Mouse (Mus musculus) G1E (cell line): ENCODE measurements around the gene Spock2.

Experiments used
- CTCF ChIP-seq: IDR thresholded peaks from 2 replicates; pipeline ENCODE4 v1.5.1; 2012; ENCODE audit warnings: low read depth, low read length, inconsistent platforms, mixed read lengths
- POLR2AphosphoS5 ChIP-seq: IDR thresholded peaks from 2 replicates; pipeline ENCODE4 v1.6.1; 2012; ENCODE audit warnings: low read depth, low read length, inconsistent platforms; ENCODE audit not compliant: insufficient replicate concordance

DNA sequence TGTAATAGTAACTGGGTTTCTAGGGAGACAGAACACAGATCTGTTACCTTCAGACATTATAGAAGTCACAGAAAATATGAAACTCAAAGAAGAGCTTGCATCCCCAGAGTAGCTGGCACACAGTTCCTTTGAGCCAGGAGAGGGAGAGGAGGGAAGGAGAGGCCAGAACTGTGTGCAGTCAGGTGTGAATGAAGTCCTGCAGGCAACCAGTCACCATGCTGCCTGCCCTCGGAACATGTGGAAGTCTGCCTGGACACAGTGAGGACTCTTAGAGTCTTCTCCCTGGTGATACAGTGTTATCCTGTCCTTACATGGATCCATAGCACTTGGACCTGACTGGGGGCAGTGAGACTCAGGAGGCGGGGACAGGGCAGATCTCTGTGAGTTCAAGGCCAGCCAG lies 13.7 kb upstream of the Spock2 start:
- TF ChIP-seq CTCF: no peak
- TF ChIP-seq POLR2AphosphoS5: no peak
